Mouse (Mus musculus): ENCODE data around the gene Olfr166. TPM values are rescaled to one million over a fixed set of nuclear protein-coding genes. Genes with fewer than 3 reads are reported as not detected.
"Not testable (repeated sequence)": the region's sequence is repeated elsewhere in the genome, so short reads cannot be mapped to it uniquely, and the experiment has no call there.

Gene Olfr166
- total RNA-seq (2014; rRNA removed; ENCODE audit: low replicate concordance) (not detected in 2 replicates), polyA plus RNA-seq (2015; fragmentation: Nextera tagmentation; extraction: Ambion mirVana) (not detected in 2 replicates)

- Histone ChIP-seq H3K4me1 (ENCODE audit: control insufficient read depth, insufficient read depth) (no peaks in the 10 kb centered on the region), H3K4me3 (ENCODE audit: low read depth, low read length) (no peak within 1 kb of the TSS), H3K9me3 (replicated peaks; ENCODE audit: control insufficient read depth, low read length) (no peaks in the 10 kb centered on the region), H3K9ac (replicated peaks; ENCODE audit: low read depth, low read length) (no peak within 1 kb of the TSS), H3K36me3 (replicated peaks; ENCODE audit: control insufficient read depth, insufficient read depth, low read length) (no peaks in the 10 kb centered on the region), H3K4me2 (ENCODE audit: low read depth, low read length) (no peak within 1 kb of the TSS), H3K27me3 (ENCODE audit: control insufficient read depth, insufficient read depth, low read length) (no peaks in the 10 kb centered on the region), H3K27ac (ENCODE audit: low read depth) (no peak within 1 kb of the TSS)
- ATAC-seq (ENCODE audit: insufficient read depth, low read depth): no peak
- TF ChIP-seq EP300 (IDR thresholded peaks at IDR 0.05; ENCODE audit: low read depth) (no peak), CTCF (IDR thresholded peaks at IDR 0.05; ENCODE audit: low read depth) (no peak)
- DNase-seq (ENCODE audit: low spot score): no peak
These were observed at the start of gene Olfr166 for GRCm38 (mm10) chr16:19483394-19483793. Gene Olfr166, plus strand, starts transcription at chr16:19483694.

- H3K9ac ChIP-seq (replicated peaks; ENCODE audit: low read depth, low read length); H3K4me3 ChIP-seq (ENCODE audit: low read depth, low read length); H3K4me1 ChIP-seq (ENCODE audit: control insufficient read depth, insufficient read depth); H3K27ac ChIP-seq (ENCODE audit: low read depth); H3K36me3 ChIP-seq (replicated peaks; ENCODE audit: control insufficient read depth, insufficient read depth, low read length); DNase-seq (ENCODE audit: low spot score); ATAC-seq (ENCODE audit: insufficient read depth, low read depth); H3K9me3 ChIP-seq (replicated peaks; ENCODE audit: control insufficient read depth, low read length); H3K4me2 ChIP-seq (ENCODE audit: low read depth, low read length); H3K27me3 ChIP-seq (ENCODE audit: control insufficient read depth, insufficient read depth, low read length): not testable (repeated sequence)
- 62% methylated on average over 4 of the region's 4 CpGs for WGBS
These were observed 24.8 kb upstream of the Olfr166 start for GRCm38 (mm10) chr16:19458741-19459140.

GRCm38 (mm10) chr16:19464365-19464764 lies 19.1 kb upstream of the Olfr166 start:
- ATAC-seq (ENCODE audit: insufficient read depth, low read depth): no peak
- 100% methylated on average over 1 of the region's 1 CpGs for WGBS

GRCm38 (mm10) chr16:19522166-19522565 lies 38.7 kb downstream of the Olfr166 start, which contains the start of gene Olfr167:
Gene Olfr167, minus strand, starts transcription at chr16:19522266.
- no peak for TF ChIP-seq EP300 (IDR thresholded peaks at IDR 0.05; ENCODE audit: low read depth)
- no peak for TF ChIP-seq CTCF (IDR thresholded peaks at IDR 0.05; ENCODE audit: low read depth)
- DNase-seq (ENCODE audit: low spot score) (no peak), ATAC-seq (ENCODE audit: insufficient read depth, low read depth) (no peak)
- H3K27ac ChIP-seq (ENCODE audit: low read depth): no peak within 1 kb of the TSS
- 52% methylated on average over 2 of the region's 2 CpGs for WGBS
- no peak within 1 kb of the TSS for H3K4me3 ChIP-seq (ENCODE audit: low read depth, low read length)
- H3K9me3 ChIP-seq (replicated peaks; ENCODE audit: control insufficient read depth, low read length): no peaks in the 10 kb centered on the region
- H3K4me2 ChIP-seq (ENCODE audit: low read depth, low read length): no peak within 1 kb of the TSS
- no peaks in the 10 kb centered on the region for H3K4me1 ChIP-seq (ENCODE audit: control insufficient read depth, insufficient read depth)
- H3K9ac ChIP-seq (replicated peaks; ENCODE audit: low read depth, low read length): no peak within 1 kb of the TSS
- H3K27me3 ChIP-seq (ENCODE audit: control insufficient read depth, insufficient read depth, low read length): no peaks in the 10 kb centered on the region
- no peaks in the 10 kb centered on the region for H3K36me3 ChIP-seq (replicated peaks; ENCODE audit: control insufficient read depth, insufficient read depth, low read length)

More at GRCm38 (mm10) chr16:19464365-19464764, 19.1 kb upstream of the Olfr166 start:
- no peak for DNase-seq (ENCODE audit: low spot score)
- no peaks in the 10 kb centered on the region for H3K27me3 ChIP-seq (ENCODE audit: control insufficient read depth, insufficient read depth, low read length)
- no peaks in the 10 kb centered on the region for H3K4me1 ChIP-seq (ENCODE audit: control insufficient read depth, insufficient read depth)
- no peak overlapping the region for H3K27ac ChIP-seq (ENCODE audit: low read depth)
- H3K36me3 ChIP-seq (replicated peaks; ENCODE audit: control insufficient read depth, insufficient read depth, low read length): no peaks in the 10 kb centered on the region
- TF ChIP-seq CTCF (IDR thresholded peaks at IDR 0.05; ENCODE audit: low read depth) (no peak), EP300 (IDR thresholded peaks at IDR 0.05; ENCODE audit: low read depth) (no peak)
- 0 out of 2 replicates have a peak, but pooled peaks cover 2% of the 10 kb centered on the region for H3K9me3 ChIP-seq (replicated peaks; ENCODE audit: control insufficient read depth, low read length)
- no peak overlapping the region for H3K4me2 ChIP-seq (ENCODE audit: low read depth, low read length)
- H3K4me3 ChIP-seq (ENCODE audit: low read depth, low read length): no peak overlapping the region
- no peak overlapping the region for H3K9ac ChIP-seq (replicated peaks; ENCODE audit: low read depth, low read length)

GRCm38 (mm10) chr16:19535455-19535854 lies 52.0 kb downstream of the Olfr166 start, which contains the start of gene Olfr168:
Gene Olfr168, minus strand, starts transcription at chr16:19535555.
- Histone ChIP-seq H3K27ac (ENCODE audit: low read depth) (no peak within 1 kb of the TSS), H3K4me3 (ENCODE audit: low read depth, low read length) (no peak within 1 kb of the TSS), H3K9ac (replicated peaks; ENCODE audit: low read depth, low read length) (no peak within 1 kb of the TSS), H3K36me3 (replicated peaks; ENCODE audit: control insufficient read depth, insufficient read depth, low read length) (no peaks in the 10 kb centered on the region), H3K4me2 (ENCODE audit: low read depth, low read length) (no peak within 1 kb of the TSS), H3K9me3 (replicated peaks; ENCODE audit: control insufficient read depth, low read length) (no peaks in the 10 kb centered on the region), H3K27me3 (ENCODE audit: control insufficient read depth, insufficient read depth, low read length) (no peaks in the 10 kb centered on the region), H3K4me1 (ENCODE audit: control insufficient read depth, insufficient read depth) (no peaks in the 10 kb centered on the region)
- no peak for ATAC-seq (ENCODE audit: insufficient read depth, low read depth)
- TF ChIP-seq CTCF (IDR thresholded peaks at IDR 0.05; ENCODE audit: low read depth) (no peak), EP300 (IDR thresholded peaks at IDR 0.05; ENCODE audit: low read depth) (no peak)
- DNase-seq (ENCODE audit: low spot score): no peak

Other genes with a start within 250 kb of the Olfr166 start
- not detected in 2 replicates for gene Olfr164, start 169.6 kb upstream of the Olfr166 start, total RNA-seq (2014; rRNA removed; ENCODE audit: low replicate concordance)
- not detected in 2 replicates for gene Olfr164, start 169.6 kb upstream of the Olfr166 start, polyA plus RNA-seq (2015; fragmentation: Nextera tagmentation; extraction: Ambion mirVana)
- not detected in 2 replicates for gene Olfr165, start 60.6 kb upstream of the Olfr166 start, total RNA-seq (2014; rRNA removed; ENCODE audit: low replicate concordance)
- not detected in 2 replicates for gene Olfr165, start 60.6 kb upstream of the Olfr166 start, polyA plus RNA-seq (2015; fragmentation: Nextera tagmentation; extraction: Ambion mirVana)
- gene Olfr167, start 38.6 kb downstream of the Olfr166 start, total RNA-seq (2014; rRNA removed; ENCODE audit: low replicate concordance): not detected in 2 replicates
- not detected in 2 replicates for gene Olfr167, start 38.6 kb downstream of the Olfr166 start, polyA plus RNA-seq (2015; fragmentation: Nextera tagmentation; extraction: Ambion mirVana)
- not detected in 2 replicates for gene Olfr168, start 51.9 kb downstream of the Olfr166 start, total RNA-seq (2014; rRNA removed; ENCODE audit: low replicate concordance)
- gene Olfr168, start 51.9 kb downstream of the Olfr166 start, polyA plus RNA-seq (2015; fragmentation: Nextera tagmentation; extraction: Ambion mirVana): not detected in 2 replicates
- not detected in 2 replicates for gene Olfr169, start 88.1 kb downstream of the Olfr166 start, total RNA-seq (2014; rRNA removed; ENCODE audit: low replicate concordance)
- gene Olfr169, start 88.1 kb downstream of the Olfr166 start, polyA plus RNA-seq (2015; fragmentation: Nextera tagmentation; extraction: Ambion mirVana): not detected in 2 replicates
- gene Olfr170, start 128.2 kb downstream of the Olfr166 start, total RNA-seq (2014; rRNA removed; ENCODE audit: low replicate concordance): not detected in 2 replicates
- not detected in 2 replicates for gene Olfr170, start 128.2 kb downstream of the Olfr166 start, polyA plus RNA-seq (2015; fragmentation: Nextera tagmentation; extraction: Ambion mirVana)
- not detected in 2 replicates for gene Olfr171, start 146.2 kb downstream of the Olfr166 start, total RNA-seq (2014; rRNA removed; ENCODE audit: low replicate concordance)
- gene Olfr171, start 146.2 kb downstream of the Olfr166 start, polyA plus RNA-seq (2015; fragmentation: Nextera tagmentation; extraction: Ambion mirVana): not detected in 2 replicates
- gene Lamp3, start 222.7 kb downstream of the Olfr166 start, total RNA-seq (2014; rRNA removed; ENCODE audit: low replicate concordance): not detected in 2 replicates
- gene Lamp3, start 222.7 kb downstream of the Olfr166 start, polyA plus RNA-seq (2015; fragmentation: Nextera tagmentation; extraction: Ambion mirVana): 0.04 and 0.08 TPM in 2 replicates

All from heart, postnatal 0 days (tissue).